Mouse (Mus musculus): ENCODE measurements around the gene Cyp17a1. TPM values are rescaled to one million over a fixed set of nuclear protein-coding genes. Genes with fewer than 3 reads are reported as not detected.

Gene Cyp17a1
- polyA plus RNA-seq, 1 experiment from 2014 or later: 5.8 TPM

GRCm38 (mm10) chr19:46657339-46658020 is 15.5 kb downstream of the Cyp17a1 start:
- no peaks in the 10 kb centered on the region for H3K9me3 ChIP-seq (ENCODE audit: low read length)
- WGBS (ENCODE audit: insufficient replicate concordance): 81% methylated on average over 3 of the region's 3 CpGs
- H3K4me3 ChIP-seq (ENCODE audit: low read depth, low read length): no peak overlapping the region
- H3K4me1 ChIP-seq (ENCODE audit: insufficient read depth): peaks cover 14% of the 10 kb centered on the region
- H3K27ac ChIP-seq (ENCODE audit: low read depth): 0 out of 2 replicates have a peak overlapping the region, but pooled peaks have one; percentile 82
- H3K4me2 ChIP-seq (ENCODE audit: low read depth, low read length): no peak overlapping the region
- peaks cover 40% of the 10 kb centered on the region for H3K36me3 ChIP-seq (replicated peaks; ENCODE audit: insufficient read depth, low read length)
- TF ChIP-seq CTCF (IDR thresholded peaks at IDR 0.05; ENCODE audit: low read depth) (peak; percentile 64), EP300 (IDR thresholded peaks at IDR 0.05; ENCODE audit: low read depth) (no peak)
- H3K9ac ChIP-seq (replicated peaks): no peak overlapping the region
- peak; percentile 57 for DNase-seq
- H3K27me3 ChIP-seq (ENCODE audit: insufficient read depth, low read length): no peaks in the 10 kb centered on the region
- no peak for ATAC-seq

DNA sequence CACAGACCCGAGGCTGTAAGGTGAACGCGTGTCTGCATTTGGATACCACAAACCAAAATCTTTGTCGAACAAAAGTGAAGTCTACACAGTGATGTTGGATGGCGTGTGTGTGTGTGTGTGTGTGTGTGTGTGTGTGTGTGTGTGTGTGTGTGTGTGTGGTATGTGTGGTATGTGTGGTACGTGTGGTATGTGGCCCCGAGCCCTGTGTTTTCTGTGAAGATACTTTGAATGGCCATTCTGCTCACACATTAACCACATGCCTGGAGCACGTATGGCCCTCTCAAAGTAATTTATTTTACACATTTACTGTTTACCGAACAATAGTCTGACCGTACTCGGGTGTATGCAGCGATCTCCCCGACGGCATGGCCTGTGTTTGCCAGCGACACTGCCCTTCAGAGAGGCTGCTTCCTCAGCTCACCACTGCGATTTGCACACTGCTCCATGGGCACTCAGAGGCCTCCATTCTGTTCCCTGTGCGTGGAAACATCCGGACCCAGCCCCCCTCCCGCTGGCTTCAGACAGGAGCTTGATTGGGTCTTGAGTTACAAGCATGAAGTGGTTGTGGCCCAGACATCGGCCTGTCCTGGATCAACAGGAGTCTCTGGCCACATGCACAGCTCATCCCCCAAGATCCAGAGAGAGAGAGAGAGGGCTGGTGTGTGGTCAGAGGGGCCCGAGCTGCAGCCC is 16.7 kb downstream of the Cyp17a1 start:
- H3K36me3 ChIP-seq (replicated peaks; ENCODE audit: insufficient read depth, low read length): peaks cover 44% of the 10 kb centered on the region
- no peak for TF ChIP-seq CTCF (IDR thresholded peaks at IDR 0.05; ENCODE audit: low read depth)
- TF ChIP-seq EP300 (IDR thresholded peaks at IDR 0.05; ENCODE audit: low read depth): no peak
- no peak for DNase-seq
- H3K9ac ChIP-seq (replicated peaks): no peak overlapping the region
- peaks cover 10% of the 10 kb centered on the region for H3K4me1 ChIP-seq (ENCODE audit: insufficient read depth)
- ATAC-seq: no peak
- WGBS (ENCODE audit: insufficient replicate concordance): 86% methylated on average over 21 of the region's 21 CpGs
- no peak overlapping the region for H3K4me3 ChIP-seq (ENCODE audit: low read depth, low read length)
- no peaks in the 10 kb centered on the region for H3K9me3 ChIP-seq (ENCODE audit: low read length)
- H3K27ac ChIP-seq (ENCODE audit: low read depth): peak overlapping the region; percentile 57; the same call in 1 of the 2 replicates
- no peak overlapping the region for H3K4me2 ChIP-seq (ENCODE audit: low read depth, low read length)
- no peaks in the 10 kb centered on the region for H3K27me3 ChIP-seq (ENCODE audit: insufficient read depth, low read length)

DNA sequence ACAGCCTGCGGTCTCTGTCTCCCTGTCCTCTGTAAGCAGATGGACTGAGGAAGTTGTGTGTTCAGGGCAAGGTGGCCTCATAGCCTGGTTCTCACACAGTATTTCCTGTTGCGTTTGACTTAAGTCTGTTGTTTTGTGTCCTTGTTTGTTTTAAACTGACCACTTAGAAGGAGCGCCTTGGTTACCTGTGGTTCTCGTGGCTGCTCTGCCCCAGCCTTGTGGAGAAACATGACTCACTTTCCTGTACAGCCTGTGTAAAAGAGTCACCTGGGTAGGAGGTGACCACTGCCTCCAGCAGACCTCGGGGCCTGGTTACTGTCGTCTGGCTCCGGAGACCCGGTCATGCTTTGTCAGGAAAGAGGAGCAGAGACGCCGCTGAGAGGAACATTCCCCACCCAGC is 17.3 kb downstream of the Cyp17a1 start:
- 82% methylated on average over 10 of the region's 10 CpGs for WGBS (ENCODE audit: insufficient replicate concordance)
- H3K9me3 ChIP-seq (ENCODE audit: low read length): no peaks in the 10 kb centered on the region
- peak overlapping the region; percentile 57; the same call in 1 of the 2 replicates for H3K27ac ChIP-seq (ENCODE audit: low read depth)
- no peaks in the 10 kb centered on the region for H3K27me3 ChIP-seq (ENCODE audit: insufficient read depth, low read length)
- H3K9ac ChIP-seq (replicated peaks): no peak overlapping the region
- ATAC-seq: no peak
- no peak overlapping the region for H3K4me3 ChIP-seq (ENCODE audit: low read depth, low read length)
- no peak for DNase-seq
- no peak overlapping the region for H3K4me2 ChIP-seq (ENCODE audit: low read depth, low read length)
- H3K4me1 ChIP-seq (ENCODE audit: insufficient read depth): 0 out of 2 replicates have a peak, but pooled peaks cover 9% of the 10 kb centered on the region
- no peak for TF ChIP-seq EP300 (IDR thresholded peaks at IDR 0.05; ENCODE audit: low read depth)
- TF ChIP-seq CTCF (IDR thresholded peaks at IDR 0.05; ENCODE audit: low read depth): no peak
- peaks cover 45% of the 10 kb centered on the region for H3K36me3 ChIP-seq (replicated peaks; ENCODE audit: insufficient read depth, low read length)

- Histone ChIP-seq H3K27ac (ENCODE audit: low read depth) (peak overlapping the region; percentile 11; the same call in 1 of the 2 replicates), H3K36me3 (replicated peaks; ENCODE audit: insufficient read depth, low read length) (peaks cover 54% of the 10 kb centered on the region), H3K4me2 (ENCODE audit: low read depth, low read length) (no peak overlapping the region), H3K4me1 (ENCODE audit: insufficient read depth) (0 out of 2 replicates have a peak, but pooled peaks cover 8% of the 10 kb centered on the region), H3K4me3 (ENCODE audit: low read depth, low read length) (no peak overlapping the region), H3K27me3 (ENCODE audit: insufficient read depth, low read length) (no peaks in the 10 kb centered on the region), H3K9me3 (ENCODE audit: low read length) (no peaks in the 10 kb centered on the region), H3K9ac (replicated peaks) (no peak overlapping the region)
- DNase-seq: no peak
- ATAC-seq: no peak
- WGBS (ENCODE audit: insufficient replicate concordance): 67% methylated on average over 14 of the region's 14 CpGs
- TF ChIP-seq EP300 (IDR thresholded peaks at IDR 0.05; ENCODE audit: low read depth) (no peak), CTCF (IDR thresholded peaks at IDR 0.05; ENCODE audit: low read depth) (no peak)
Measured at GRCm38 (mm10) chr19:46653616-46654235, 19.2 kb downstream of the Cyp17a1 start.

DNA sequence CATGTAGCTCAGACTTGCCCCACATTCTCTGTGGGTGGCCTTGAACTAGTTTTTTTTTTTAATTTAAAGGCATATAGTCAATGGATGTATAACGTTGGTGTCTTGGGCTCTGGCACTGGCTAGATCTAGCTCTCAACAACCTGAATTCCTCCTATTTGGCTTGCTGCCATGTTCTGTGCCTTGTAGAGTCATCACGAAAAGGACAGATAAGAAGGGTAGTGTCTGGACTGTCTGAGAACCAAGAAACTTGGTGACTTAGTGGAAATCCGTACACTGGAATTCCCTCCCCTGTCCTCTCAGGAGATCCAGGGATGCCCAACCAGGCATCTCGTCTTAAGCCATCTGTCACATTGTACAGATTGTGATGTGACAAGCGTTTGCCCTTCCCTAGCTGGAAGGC is 19.8 kb downstream of the Cyp17a1 start:
- no peaks in the 10 kb centered on the region for H3K9me3 ChIP-seq (ENCODE audit: low read length)

DNA sequence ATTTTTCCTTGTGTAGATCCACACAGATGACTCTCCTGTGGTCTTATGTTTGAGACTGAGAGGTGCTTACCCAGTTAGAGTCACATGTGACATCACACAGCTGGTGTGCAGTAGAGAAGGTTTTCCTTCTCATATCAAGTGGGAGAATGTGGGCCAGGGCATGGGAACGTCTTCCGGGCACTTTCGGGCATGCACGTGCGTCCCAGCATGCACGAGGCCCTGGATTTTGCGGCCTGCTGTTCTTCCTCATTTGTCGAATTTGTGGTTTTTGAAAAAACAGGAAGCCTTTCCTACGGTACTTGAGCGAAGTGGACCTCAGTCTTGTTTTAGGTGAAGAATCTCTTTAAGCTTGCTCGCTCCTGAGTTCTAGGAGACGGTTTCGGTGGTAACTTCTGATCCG is 24.4 kb downstream of the Cyp17a1 start:
- H3K9me3 ChIP-seq (ENCODE audit: low read length): no peaks in the 10 kb centered on the region

More for the DNA sequence above, 19.8 kb downstream of the Cyp17a1 start:
- ATAC-seq (no peak), DNase-seq (no peak)
- Histone ChIP-seq H3K4me2 (ENCODE audit: low read depth, low read length) (no peak overlapping the region), H3K4me1 (ENCODE audit: insufficient read depth) (peaks cover 12% of the 10 kb centered on the region; the same call in 1 of the 2 replicates), H3K36me3 (replicated peaks; ENCODE audit: insufficient read depth, low read length) (peaks cover 58% of the 10 kb centered on the region), H3K9ac (replicated peaks) (no peak overlapping the region), H3K4me3 (ENCODE audit: low read depth, low read length) (no peak overlapping the region), H3K27me3 (ENCODE audit: insufficient read depth, low read length) (no peaks in the 10 kb centered on the region), H3K27ac (ENCODE audit: low read depth) (peak overlapping the region; percentile 11; the same call in 1 of the 2 replicates)
- no peak for TF ChIP-seq EP300 (IDR thresholded peaks at IDR 0.05; ENCODE audit: low read depth)
- no peak for TF ChIP-seq CTCF (IDR thresholded peaks at IDR 0.05; ENCODE audit: low read depth)
- 69% methylated on average over 5 of the region's 5 CpGs for WGBS (ENCODE audit: insufficient replicate concordance)

More for the DNA sequence above, 24.4 kb downstream of the Cyp17a1 start:
- Histone ChIP-seq H3K27ac (ENCODE audit: low read depth) (peak overlapping the region; percentile 55; the same call in 1 of the 2 replicates), H3K4me3 (ENCODE audit: low read depth, low read length) (no peak overlapping the region), H3K4me1 (ENCODE audit: insufficient read depth) (peaks cover 39% of the 10 kb centered on the region), H3K36me3 (replicated peaks; ENCODE audit: insufficient read depth, low read length) (peaks cover 50% of the 10 kb centered on the region), H3K9ac (replicated peaks) (no peak overlapping the region), H3K4me2 (ENCODE audit: low read depth, low read length) (no peak overlapping the region), H3K27me3 (ENCODE audit: insufficient read depth, low read length) (no peaks in the 10 kb centered on the region)
- TF ChIP-seq EP300 (IDR thresholded peaks at IDR 0.05; ENCODE audit: low read depth) (no peak), CTCF (IDR thresholded peaks at IDR 0.05; ENCODE audit: low read depth) (no peak)
- 63% methylated on average over 14 of the region's 14 CpGs for WGBS (ENCODE audit: insufficient replicate concordance)
- ATAC-seq (no peak), DNase-seq (no peak)

Measured in liver, postnatal 0 days (tissue).